Mouse (Mus musculus) embryonic facial prominence, embryonic 14.5 days (tissue): ENCODE measurements around the gene Wdr95. TPM values are rescaled to one million over a fixed set of nuclear protein-coding genes. Genes with fewer than 3 reads are reported as not detected.
A peak's percentile ranks its signal among the peaks of the same experiment; 100 is the strongest.

Source experiments
- ATAC-seq: fragments of 200-750 bp; cut with Nextera tagmentation; 2 replicates; pipeline ENCODE4 v1.8.0; 2017; ENCODE audit warnings: low read depth, moderate number of reproducible peaks, moderate TSS enrichment
- DNase-seq: peaks from one replicate; pipeline ENCODE4 v3.0.0-alpha.2; 2015; ENCODE audit warnings: low spot score
- H3K27ac ChIP-seq: fragments of 300-500 bp; sonication (generic); replicated peaks from 2 replicates; pipeline ENCODE4 v1.5.1; 2014; ENCODE audit warnings: low read depth, mild to moderate bottlenecking, low read length, moderate library complexity
- H3K27me3 ChIP-seq: fragments of 300-500 bp; sonication (generic); replicated peaks from 2 replicates; pipeline ENCODE4 v1.6.1; 2014; ENCODE audit warnings: low read length; ENCODE audit not compliant: control insufficient read depth, insufficient read depth
- H3K36me3 ChIP-seq: fragments of 300-500 bp; sonication (generic); 2 replicates; pipeline ENCODE4 v1.6.1; 2014; ENCODE audit warnings: low read length, mixed read lengths; ENCODE audit not compliant: control insufficient read depth, insufficient read depth
- H3K4me1 ChIP-seq: fragments of 300-500 bp; sonication (generic); 2 replicates; pipeline ENCODE4 v1.6.1; 2014; ENCODE audit warnings: antibody characterized with exemption, low read length; ENCODE audit not compliant: control insufficient read depth, insufficient read depth
- H3K4me2 ChIP-seq: fragments of 300-500 bp; sonication (generic); 2 replicates; pipeline ENCODE4 v1.6.1; 2014; ENCODE audit warnings: low read depth, mild to moderate bottlenecking, low read length, moderate library complexity, mixed read lengths
- H3K4me3 ChIP-seq: fragments of 300-500 bp; sonication (generic); 2 replicates; pipeline ENCODE4 v1.5.1; 2014; ENCODE audit warnings: low read depth, mild to moderate bottlenecking, low read length
- H3K9ac ChIP-seq: fragments of 300-500 bp; sonication (generic); 2 replicates; pipeline ENCODE4 v1.6.1; 2014; ENCODE audit warnings: low read depth, mild to moderate bottlenecking, low read length, moderate library complexity, mixed read lengths
- H3K9me3 ChIP-seq: fragments of 300-500 bp; sonication (generic); 2 replicates; pipeline ENCODE4 v1.6.1; 2016; ENCODE audit warnings: low read length; ENCODE audit not compliant: control insufficient read depth
- WGBS: fragments of 180-500 bp; shearing (Covaris S2); extraction: QIAGEN DNeasy Blood & Tissue Kit; methylation state at CpG from one replicate; pipeline ENCODE4 v1.1.7; 2014; 5-methylcytosine and 5-hydroxymethylcytosine counted together
- polyA plus RNA-seq: library from polyadenylated mRNA; unstranded; fragments of >200 nt; fragmentation: Nextera tagmentation; extraction: Ambion mirVana; gene quantifications from 2 replicates; pipeline ENCODE4 v1.2.1, GENCODE M21; 2014

Wdr95 gene
- polyA plus RNA-seq, 1 experiment from 2014 or later = 0.72 TPM

DNA sequence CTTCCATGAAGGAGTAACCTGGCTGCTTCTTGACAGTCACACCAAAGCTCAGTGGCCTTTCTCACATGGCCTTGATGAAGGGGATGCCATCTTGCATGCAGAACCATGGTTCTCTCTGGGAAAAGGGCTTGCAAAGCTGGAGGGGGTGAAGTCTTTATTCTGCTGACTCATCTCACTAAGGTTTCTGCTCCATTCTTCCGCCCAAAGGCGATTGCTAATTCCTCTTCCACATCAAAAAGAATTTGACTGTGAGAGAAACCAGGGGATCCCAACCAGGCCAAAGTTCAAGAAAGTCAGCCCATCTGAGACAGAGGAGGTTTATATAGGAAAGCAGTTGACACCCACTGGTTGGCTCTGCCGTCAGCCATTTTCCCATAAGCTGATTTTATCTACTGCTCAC, 61.5 kb downstream of the Wdr95 start:
- no peaks in the 10 kb centered on the region for H3K27me3 ChIP-seq
- no peaks in the 10 kb centered on the region for H3K36me3 ChIP-seq
- 74% methylated on average over 3 of the region's 3 CpGs for WGBS
- H3K4me2 ChIP-seq = no peak overlapping the region
- ATAC-seq (no peak), DNase-seq (no peak)
- no peak overlapping the region for H3K9ac ChIP-seq
- no peak overlapping the region for H3K27ac ChIP-seq
- H3K4me1 ChIP-seq = no peaks in the 10 kb centered on the region
- no peak overlapping the region for H3K4me3 ChIP-seq
- no peaks in the 10 kb centered on the region for H3K9me3 ChIP-seq

DNA sequence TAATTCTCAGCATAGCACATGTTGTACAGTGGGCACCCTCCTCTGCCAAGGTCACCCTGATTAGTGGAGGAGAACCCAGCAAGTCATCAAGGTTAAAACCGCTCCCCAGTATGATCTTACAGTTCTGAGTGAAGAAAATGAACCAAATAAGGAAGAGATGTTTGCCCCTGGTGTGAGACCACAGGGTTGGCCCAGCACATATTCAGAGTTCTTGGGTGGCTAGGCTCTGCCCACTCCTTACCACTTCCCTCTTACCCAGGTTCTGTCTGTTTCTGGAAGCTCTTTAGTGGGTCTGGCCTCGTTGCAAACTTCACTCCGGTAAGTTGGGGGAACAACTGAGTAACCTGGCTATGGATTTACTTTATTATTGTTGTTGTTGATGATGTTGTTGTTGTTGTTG, 65.7 kb downstream of the Wdr95 start:
- Histone ChIP-seq H3K9me3 (no peaks in the 10 kb centered on the region), H3K4me3 (no peak overlapping the region), H3K27ac (no peak overlapping the region), H3K27me3 (no peaks in the 10 kb centered on the region), H3K36me3 (no peaks in the 10 kb centered on the region), H3K4me1 (no peaks in the 10 kb centered on the region), H3K9ac (no peak overlapping the region), H3K4me2 (no peak overlapping the region)
- DNase-seq (no peak), ATAC-seq (no peak)
- WGBS = 79% methylated on average over 3 of the region's 3 CpGs

GRCm38 (mm10) chr5:149597351-149597750, 68.9 kb downstream of the Wdr95 start:
- Histone ChIP-seq H3K27me3 (no peaks in the 10 kb centered on the region), H3K9ac (no peak overlapping the region), H3K36me3 (no peaks in the 10 kb centered on the region), H3K4me1 (no peaks in the 10 kb centered on the region), H3K4me3 (no peak overlapping the region), H3K9me3 (no peaks in the 10 kb centered on the region), H3K4me2 (no peak overlapping the region), H3K27ac (no peak overlapping the region)
- 42% methylated on average over 18 of the region's 18 CpGs for WGBS
- ATAC-seq (no peak; the same call in 1 of the 2 replicates), DNase-seq (no peak)

DNA sequence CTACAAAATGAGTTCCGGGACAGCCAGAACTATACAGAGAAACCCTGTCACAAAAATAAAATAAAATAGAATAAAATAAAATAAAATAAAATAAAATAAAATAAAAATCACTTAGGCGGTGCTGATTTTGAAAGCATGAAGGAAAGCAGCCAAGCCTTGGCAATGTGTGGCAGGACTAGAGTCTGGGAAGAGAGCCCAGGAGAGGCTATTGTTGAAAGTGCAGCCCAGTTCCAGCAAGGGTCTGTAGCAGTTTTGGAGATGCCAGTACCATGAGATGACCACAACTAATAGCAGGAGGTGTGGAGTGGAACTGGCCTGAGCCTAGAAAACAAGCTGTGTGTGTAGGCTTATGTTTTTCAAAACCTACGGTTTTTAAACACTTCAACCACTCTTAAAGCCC, 73.5 kb downstream of the Wdr95 start:
- no peaks in the 10 kb centered on the region for H3K4me1 ChIP-seq
- H3K36me3 ChIP-seq = no peaks in the 10 kb centered on the region
- H3K9ac ChIP-seq = no peak overlapping the region
- DNase-seq = no peak
- no peak overlapping the region for H3K4me2 ChIP-seq
- WGBS = 97% methylated on average over 3 of the region's 3 CpGs
- no peak overlapping the region for H3K27ac ChIP-seq
- no peaks in the 10 kb centered on the region for H3K9me3 ChIP-seq
- no peak for ATAC-seq
- no peak overlapping the region for H3K4me3 ChIP-seq
- H3K27me3 ChIP-seq = no peaks in the 10 kb centered on the region

DNA sequence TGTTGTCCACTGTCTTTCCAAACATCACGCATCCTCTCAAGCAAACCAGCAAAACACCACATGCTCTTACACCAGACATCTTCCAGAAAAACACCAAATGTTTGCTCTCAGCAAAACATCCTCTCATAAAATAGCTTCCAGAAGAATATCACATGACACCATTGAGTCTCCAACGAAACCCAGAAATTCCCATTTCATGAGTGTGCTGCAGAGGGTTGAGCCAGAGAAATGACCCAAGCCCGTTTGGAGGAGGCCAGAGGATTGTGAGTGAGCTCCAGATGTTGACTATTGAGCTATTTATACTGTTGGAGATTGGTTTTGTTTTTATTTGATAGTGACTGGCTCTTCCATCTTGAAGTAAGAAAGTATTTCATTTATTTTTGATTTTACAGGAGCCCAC, 74.8 kb downstream of the Wdr95 start:
- 67% methylated on average over 3 of the region's 3 CpGs for WGBS
- Histone ChIP-seq H3K4me1 (no peaks in the 10 kb centered on the region), H3K4me2 (no peak overlapping the region), H3K4me3 (no peak overlapping the region), H3K9me3 (no peaks in the 10 kb centered on the region), H3K9ac (no peak overlapping the region), H3K27ac (no peak overlapping the region), H3K36me3 (no peaks in the 10 kb centered on the region), H3K27me3 (no peaks in the 10 kb centered on the region)
- ATAC-seq (no peak), DNase-seq (no peak)

- Histone ChIP-seq H3K4me1 (peaks cover 7% of the 10 kb centered on the region; the same call in 1 of the 2 replicates), H3K4me2 (no peak overlapping the region), H3K36me3 (no peaks in the 10 kb centered on the region), H3K27ac (no peak overlapping the region), H3K27me3 (no peaks in the 10 kb centered on the region), H3K9ac (no peak overlapping the region), H3K4me3 (no peak overlapping the region), H3K9me3 (no peaks in the 10 kb centered on the region)
- 76% methylated on average over 8 of the region's 8 CpGs for WGBS
- no peak for ATAC-seq
- DNase-seq = no peak
Measured at GRCm38 (mm10) chr5:149607083-149607720, 78.7 kb downstream of the Wdr95 start.

DNA sequence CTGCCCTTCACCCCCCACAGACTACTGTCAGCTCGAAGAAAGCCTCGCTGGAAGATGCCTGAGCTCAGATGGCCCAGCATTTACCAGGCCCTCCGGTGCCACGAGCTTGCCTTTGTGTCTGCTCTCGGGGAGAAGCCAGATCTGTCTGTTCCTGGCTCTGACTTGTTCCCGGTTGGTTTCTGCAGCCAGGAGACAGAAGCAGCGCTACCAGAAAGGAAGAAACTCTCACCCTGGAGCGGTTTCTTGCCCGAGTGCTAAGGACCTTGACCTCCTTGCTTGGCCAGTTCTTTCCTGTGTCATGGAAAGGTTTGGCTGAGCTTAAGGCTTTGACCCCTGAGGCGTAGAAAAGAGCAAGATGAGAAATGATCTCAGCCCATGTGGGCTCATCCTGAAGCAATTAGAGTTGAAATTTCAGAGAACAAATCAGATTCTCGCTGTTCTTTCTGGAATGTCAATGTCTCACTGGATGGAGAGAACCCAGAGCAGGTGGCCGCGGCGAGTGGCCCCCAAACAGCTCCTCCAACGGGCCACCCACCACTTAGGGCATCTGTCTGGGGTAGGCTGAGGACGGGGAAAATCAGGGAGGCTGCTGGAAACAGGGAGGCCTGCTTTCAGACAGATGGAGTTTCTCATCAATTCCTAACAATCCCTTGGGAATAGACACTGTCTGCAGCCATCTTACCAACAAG, 83.1 kb downstream of the Wdr95 start:
- Histone ChIP-seq H3K27me3 (no peaks in the 10 kb centered on the region), H3K9me3 (no peaks in the 10 kb centered on the region), H3K9ac (peak overlapping the region; percentile 14; the same call in 1 of the 2 replicates), H3K4me2 (no peak overlapping the region), H3K4me3 (no peak overlapping the region), H3K27ac (no peak overlapping the region), H3K36me3 (peaks cover 16% of the 10 kb centered on the region), H3K4me1 (peaks cover 8% of the 10 kb centered on the region; the same call in 1 of the 2 replicates)
- ATAC-seq = no peak; the same call in 1 of the 2 replicates
- DNase-seq = no peak
- WGBS = 30% methylated on average over 16 of the region's 16 CpGs

- ATAC-seq (no peak), DNase-seq (no peak)
- H3K4me3 ChIP-seq = no peak overlapping the region
- WGBS = 58% methylated on average over 3 of the region's 3 CpGs
- no peaks in the 10 kb centered on the region for H3K27me3 ChIP-seq
- H3K9ac ChIP-seq = no peak overlapping the region
- H3K9me3 ChIP-seq = no peaks in the 10 kb centered on the region
- peaks cover 8% of the 10 kb centered on the region; the same call in 1 of the 2 replicates for H3K4me1 ChIP-seq
- H3K4me2 ChIP-seq = no peak overlapping the region
- no peak overlapping the region for H3K27ac ChIP-seq
- H3K36me3 ChIP-seq = peaks cover 21% of the 10 kb centered on the region
Measured at GRCm38 (mm10) chr5:149612165-149612518, 83.7 kb downstream of the Wdr95 start.

DNA sequence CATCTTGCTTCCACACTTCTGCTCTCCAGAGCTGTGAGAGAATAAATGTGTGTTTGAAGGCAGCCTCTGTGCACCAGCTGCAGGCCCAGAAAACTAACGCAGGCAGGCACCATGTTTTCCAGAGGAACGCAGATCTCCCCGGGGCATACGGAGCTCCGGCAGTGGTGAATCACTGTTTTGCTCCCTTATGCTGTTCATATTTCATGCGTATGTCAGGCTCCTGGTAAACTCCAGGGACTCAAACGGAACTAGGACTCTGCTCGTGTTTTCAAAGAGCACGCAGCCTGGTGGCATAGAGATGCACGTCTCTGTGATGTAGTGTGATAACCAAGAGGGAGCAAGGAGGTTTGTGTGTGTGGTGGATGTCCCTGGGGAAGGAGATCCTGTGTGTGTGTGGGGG, 84.3 kb downstream of the Wdr95 start:
- Histone ChIP-seq H3K27me3 (no peaks in the 10 kb centered on the region), H3K9me3 (no peaks in the 10 kb centered on the region), H3K27ac (no peak overlapping the region), H3K9ac (no peak overlapping the region), H3K4me2 (no peak overlapping the region), H3K36me3 (peaks cover 27% of the 10 kb centered on the region), H3K4me3 (no peak overlapping the region), H3K4me1 (peaks cover 8% of the 10 kb centered on the region; the same call in 1 of the 2 replicates)
- 33% methylated on average over 10 of the region's 10 CpGs for WGBS
- DNase-seq (peak; percentile 57), ATAC-seq (peak; percentile 53)
